Mouse (Mus musculus) left cerebral cortex, adult 2 months (tissue): ENCODE data around the gene Rbms2. TPM values are rescaled to one million over a fixed set of nuclear protein-coding genes. Genes with fewer than 3 reads are reported as not detected.

Experiments used
- DNase-seq, 2 experiments: peaks; one replicate each; pipeline ENCODE4 v3.0.0; 2021 to 2022; ENCODE audit warnings: low spot score in 2 of 2, mixed read lengths in 1 of 2; ENCODE audit errors: extremely low spot score in 1 of 2
- H3K27ac ChIP-seq: fragments of 200-600 bp; 2 replicates; pipeline ENCODE4 v1.8.1; 2022
- H3K4me3 ChIP-seq: fragments of 200-600 bp; 2 replicates; pipeline ENCODE4 v1.8.1; 2022
- CTCF ChIP-seq: fragments of 200-600 bp; IDR thresholded peaks from 2 replicates; pipeline ENCODE4 v1.8.1; 2022; ENCODE audit warnings: antibody characterized with exemption, mild to moderate bottlenecking, moderate library complexity
- intact Hi-C: fragments of 180-260 bp; cut with DNase I; formaldehyde crosslinking; loops from one replicate; pipeline ENCODE4 v1.15.1; 2025
- microRNA-seq, 2 experiments: library from miRNA; unstranded; fragments of <30 nt; microRNA quantifications; one replicate each; pipeline ENCODE4 v1.2.0; 2021
- total RNA-seq, 2 experiments: library from RNA; stranded (reverse); gene quantifications; 2 replicates each; pipeline ENCODE4 v1.2.3; 2021

Rbms2 gene
- total RNA-seq, 2 experiments from 2014 or later: 15.6 to 16.4 TPM

- TF ChIP-seq CTCF: no peak
- peak overlapping the region; percentile 99 for H3K27ac ChIP-seq
- no peak for DNase-seq
- intact Hi-C loops: no loop called here
- peak overlapping the region; percentile 85 for H3K4me3 ChIP-seq
Observed at GRCm38 (mm10) chr10:128084160-128084559, 95.9 kb downstream of the Rbms2 start.

- peak in 1 of 2 experiments; percentile 34 for DNase-seq
- peak overlapping the region; percentile 85 for H3K4me3 ChIP-seq
- intact Hi-C loops: loop anchor here (2.0 kb wide), 1 partner anchor 49 kb away; the partner anchor contains the start of gene Naca
Observed at GRCm38 (mm10) chr10:128083688-128084087, 96.4 kb downstream of the Rbms2 start.

DNA sequence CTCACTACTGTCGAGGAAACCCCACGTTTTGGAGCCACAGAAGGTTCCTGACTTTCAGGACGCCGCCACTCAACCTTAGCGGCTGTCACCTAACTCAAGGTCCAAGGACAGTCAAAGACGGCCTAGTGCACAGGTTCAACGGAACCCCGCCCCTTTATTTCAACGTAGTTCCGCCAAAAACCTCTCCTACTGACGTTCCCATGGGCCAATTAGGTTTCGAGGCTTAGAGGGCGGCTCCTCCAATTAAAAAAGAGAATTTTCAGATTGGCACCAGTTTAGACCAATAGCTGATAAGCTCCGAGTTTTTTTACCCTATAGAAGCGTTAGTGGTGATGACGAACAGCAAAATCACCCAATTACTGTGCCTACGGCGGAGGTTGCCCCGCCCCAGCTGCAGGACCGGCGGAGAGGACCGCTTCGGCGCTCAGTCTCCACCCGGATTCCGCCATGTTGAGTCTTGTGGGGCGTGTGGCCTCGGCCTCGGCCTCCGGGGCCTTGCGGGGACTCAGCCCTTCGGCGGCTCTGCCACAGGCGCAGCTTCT is 97.1 kb downstream of the Rbms2 start, which contains the start of gene Atp5b:
Gene Atp5b (plus strand): TSS at position 394 of the 542 bp plus-strand sequence.
- TF ChIP-seq CTCF: no peak
- Histone ChIP-seq H3K27ac (peak within 1 kb of the TSS; percentile 99), H3K4me3 (peak within 1 kb of the TSS; percentile 85)
- DNase-seq: peak; percentile 97 to 99
- intact Hi-C loops: loop anchor here (2.0 kb wide), 1 partner anchor 48 kb away; the partner anchor contains the start of gene Naca

More at GRCm38 (mm10) chr10:128083688-128084087, 96.4 kb downstream of the Rbms2 start:
- TF ChIP-seq CTCF: no peak
- H3K27ac ChIP-seq: peak overlapping the region; percentile 99

GRCm38 (mm10) chr10:128082477-128082808 is 97.7 kb downstream of the Rbms2 start:
- Histone ChIP-seq H3K27ac (peak overlapping the region; percentile 98), H3K4me3 (peak overlapping the region; percentile 69)
- intact Hi-C loops: loop anchor here (2.0 kb wide), 1 partner anchor 48 kb away; the partner anchor contains the start of gene Naca
- no peak for TF ChIP-seq CTCF
- no peak for DNase-seq

DNA sequence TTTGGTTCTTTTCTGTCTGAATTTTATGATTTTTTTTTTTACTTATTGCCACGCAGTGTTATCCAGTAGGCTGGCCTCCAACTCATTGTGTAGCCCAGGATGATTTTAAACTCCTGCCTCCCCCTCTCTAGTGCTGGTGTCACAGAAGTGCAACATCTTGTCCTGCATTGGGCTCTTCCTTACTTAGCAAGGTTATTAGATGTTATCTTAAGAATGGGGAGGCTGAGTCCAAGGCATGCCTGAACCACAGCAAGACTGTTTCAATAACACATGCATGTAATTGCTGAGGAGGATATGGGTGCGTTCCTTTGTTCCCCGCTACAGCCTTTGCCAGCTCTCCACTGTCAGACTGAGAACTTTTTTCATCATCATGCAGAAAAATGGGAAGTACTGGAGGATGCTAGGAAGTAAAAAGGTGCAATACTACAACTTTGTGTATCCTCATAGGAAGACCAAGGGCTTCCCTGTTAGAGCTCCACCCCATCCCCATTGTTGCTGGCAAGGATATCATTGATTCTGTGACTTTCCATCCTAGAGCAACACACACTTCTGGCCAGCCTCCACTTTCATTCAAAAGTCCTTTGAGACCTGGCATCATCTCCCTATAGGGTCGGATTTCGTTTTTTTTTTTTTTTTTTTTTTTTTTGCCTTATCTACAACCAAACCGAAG is 98.2 kb downstream of the Rbms2 start:
- intact Hi-C loops: loop anchor here (2.0 kb wide), 1 partner anchor 47 kb away; the partner anchor contains the start of gene Naca
- TF ChIP-seq CTCF: no peak
- H3K4me3 ChIP-seq: peak overlapping the region; percentile 69
- DNase-seq: no peak
- H3K27ac ChIP-seq: peak overlapping the region; percentile 98

Small RNA genes lying within 50 kb of the gene (microRNA-seq; reads per million reads assigned to microRNA genes)
- gene Mir677: 14.3 to 34.3 reads per million in 2 experiments

Other genes starting within 250 kb of the Rbms2 start
- not detected for gene Hsd17b6, start 172.7 kb downstream of the Rbms2 start, total RNA-seq
- gene Prim1, start 165.1 kb downstream of the Rbms2 start, total RNA-seq: 1 to 10 TPM; 7.9 to 8.1 TPM
- 100 to 1,000 TPM; 310 to 314 TPM for gene Naca, start 144.7 kb downstream of the Rbms2 start, total RNA-seq
- gene Ptges3, start 121.3 kb downstream of the Rbms2 start, total RNA-seq: 100 to 1,000 TPM; 121 to 123 TPM
- gene Atp5b, start 97.0 kb downstream of the Rbms2 start, total RNA-seq: 1,000 to 10,000 TPM; 1,628 to 1,633 TPM
- 10 to 100 TPM; 42.2 to 45.1 TPM for gene Baz2a, start 88.7 kb downstream of the Rbms2 start, total RNA-seq
- gene Gls2, start 14.2 kb upstream of the Rbms2 start, total RNA-seq: 10 to 100 TPM; 36.2 to 37.1 TPM
- gene Spryd4, start 31.5 kb upstream of the Rbms2 start, total RNA-seq: 10 to 100 TPM in 1 of 2 experiments, 1 to 10 TPM in 1; 9.5 to 10.4 TPM
- gene Mip, start 45.5 kb upstream of the Rbms2 start, total RNA-seq: not detected
- 1 to 10 TPM; 8.2 to 9.1 TPM for gene Timeless, start 51.8 kb upstream of the Rbms2 start, total RNA-seq
- gene Apon, start 73.8 kb upstream of the Rbms2 start, total RNA-seq: not detected
- gene Apof, start 88.4 kb upstream of the Rbms2 start, total RNA-seq: not detected
- gene Stat2, start 90.3 kb upstream of the Rbms2 start, total RNA-seq: 10 to 100 TPM; 29.2 to 31.5 TPM
- gene Il23a, start 118.5 kb upstream of the Rbms2 start, total RNA-seq: not detected
- 10 to 100 TPM; 15.8 TPM for gene Pan2, start 123.0 kb upstream of the Rbms2 start, total RNA-seq
- 10 to 100 TPM; 66.8 to 67.5 TPM for gene Cnpy2, start 142.2 kb upstream of the Rbms2 start, total RNA-seq
- gene Cs, start 157.4 kb upstream of the Rbms2 start, total RNA-seq: 100 to 1,000 TPM; 216 to 218 TPM
- gene Coq10a, start 188.7 kb upstream of the Rbms2 start, total RNA-seq: 10 to 100 TPM; 53.0 to 54.6 TPM
- gene Ankrd52, start 196.8 kb upstream of the Rbms2 start, total RNA-seq: 10 to 100 TPM; 60.8 to 63.9 TPM
- not detected for gene Slc39a5, start 220.9 kb upstream of the Rbms2 start, total RNA-seq
- gene Nabp2, start 231.2 kb upstream of the Rbms2 start, total RNA-seq: 10 to 100 TPM; 87.0 to 91.1 TPM
- gene Rnf41, start 231.4 kb upstream of the Rbms2 start, total RNA-seq: 10 to 100 TPM; 74.0 to 76.6 TPM